Mouse (Mus musculus): ENCODE results near the gene Actn2.

Actn2 gene

DNA sequence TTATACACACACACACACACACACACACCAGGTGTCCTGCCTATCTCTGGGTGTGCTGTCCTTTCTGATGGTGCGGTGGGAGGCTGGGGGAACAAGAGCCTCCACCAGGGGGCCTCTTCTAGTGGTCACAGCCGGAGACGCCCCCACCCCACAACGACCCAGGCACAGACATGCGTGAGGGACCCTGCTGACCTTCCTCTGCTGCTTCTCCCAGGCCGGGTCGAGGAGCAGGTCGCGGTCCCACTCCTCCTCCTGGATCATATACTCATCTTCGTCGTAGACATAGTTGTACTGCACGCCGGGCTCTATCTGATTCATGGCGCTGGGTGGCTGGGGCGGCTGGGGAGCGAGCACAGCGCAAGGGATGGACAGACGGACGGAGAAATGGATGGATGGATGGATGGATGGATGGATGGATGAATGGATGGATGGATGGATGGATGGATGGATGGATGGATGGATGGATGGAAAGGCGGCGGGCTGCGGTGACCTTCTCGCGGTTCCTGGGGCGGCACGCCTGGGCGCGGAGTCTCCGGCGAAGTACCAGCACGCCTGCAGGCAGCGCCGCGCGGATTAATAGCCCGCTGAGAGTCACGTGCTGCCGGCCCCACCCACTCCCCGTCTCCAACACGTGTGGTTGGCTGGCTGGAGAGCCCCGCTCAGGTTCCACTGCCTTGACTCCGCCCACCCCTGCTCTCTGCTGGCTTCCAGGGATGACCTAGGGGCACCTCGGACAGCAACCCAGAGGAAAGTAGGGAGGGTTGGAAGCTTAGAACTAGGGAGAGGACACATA is at the start of gene Actn2:
TSS of gene Actn2 (minus strand) at position 578 of the 793 bp plus-strand sequence.
- peak; percentile 79 to 83 for DNase-seq (ENCODE audit: low spot score in 2 of 2)

DNA sequence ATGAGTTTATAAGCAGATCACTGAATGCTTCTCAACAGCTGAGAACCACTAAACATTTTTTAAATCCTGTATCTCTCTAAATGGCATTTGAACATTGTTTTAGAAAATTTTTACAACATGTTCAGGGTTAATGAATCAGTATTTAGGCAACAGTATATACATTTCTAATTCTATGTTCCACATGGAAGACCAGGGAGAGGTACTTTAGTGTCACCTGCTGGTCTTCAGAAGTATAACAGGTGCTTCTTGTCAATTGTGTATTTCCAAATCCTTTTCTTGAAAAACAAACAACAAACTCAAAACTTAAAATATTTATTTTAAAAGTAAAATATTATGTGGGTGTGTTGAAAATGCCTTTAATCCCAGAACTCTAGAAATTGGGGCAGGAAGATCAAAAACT is 45.7 kb upstream of the Actn2 start:
- peak in 1 of 2 experiments; percentile 40 for DNase-seq (ENCODE audit: low spot score in 2 of 2)

DNA sequence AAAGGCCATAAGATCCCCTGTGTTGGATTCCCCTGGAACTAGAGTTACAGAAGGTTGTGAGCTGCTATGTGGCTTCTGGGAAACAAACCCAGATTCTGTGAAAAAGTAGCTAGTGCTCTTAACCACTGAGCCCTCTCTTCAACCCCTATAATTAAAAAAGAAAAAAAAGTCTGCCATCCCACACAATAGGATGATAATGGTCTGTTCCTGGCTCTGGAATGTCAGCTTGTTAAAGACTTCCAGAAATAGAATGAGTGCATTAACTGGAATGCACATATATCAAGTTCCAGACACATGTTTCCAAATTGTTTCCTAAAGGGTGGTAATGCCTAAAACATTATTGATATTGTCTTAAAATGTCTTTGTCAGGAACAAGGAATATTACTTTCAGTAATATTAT is 44.2 kb upstream of the Actn2 start:
- no peak for DNase-seq (ENCODE audit: low spot score in 2 of 2)

DNA sequence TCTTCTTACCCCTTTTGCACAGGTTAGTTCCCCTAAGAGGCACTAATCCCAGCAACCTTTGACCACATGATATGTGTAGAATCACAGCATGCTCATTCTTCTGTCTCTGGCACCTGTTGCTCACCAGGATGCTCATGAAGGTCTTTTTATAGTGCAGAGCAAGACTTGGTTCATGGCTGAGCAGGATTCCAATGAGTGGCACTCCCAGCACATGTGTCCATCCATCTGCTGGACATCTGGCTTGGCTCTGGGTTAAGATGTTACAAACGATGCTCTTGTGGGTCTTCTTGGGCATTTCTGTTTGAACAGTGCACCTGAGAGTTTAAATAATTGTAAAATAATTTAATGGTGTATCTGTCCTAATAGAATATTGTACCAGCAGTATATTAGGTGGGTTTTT is 36.2 kb upstream of the Actn2 start:
- DNase-seq (ENCODE audit: low spot score in 2 of 2): no peak

DNA sequence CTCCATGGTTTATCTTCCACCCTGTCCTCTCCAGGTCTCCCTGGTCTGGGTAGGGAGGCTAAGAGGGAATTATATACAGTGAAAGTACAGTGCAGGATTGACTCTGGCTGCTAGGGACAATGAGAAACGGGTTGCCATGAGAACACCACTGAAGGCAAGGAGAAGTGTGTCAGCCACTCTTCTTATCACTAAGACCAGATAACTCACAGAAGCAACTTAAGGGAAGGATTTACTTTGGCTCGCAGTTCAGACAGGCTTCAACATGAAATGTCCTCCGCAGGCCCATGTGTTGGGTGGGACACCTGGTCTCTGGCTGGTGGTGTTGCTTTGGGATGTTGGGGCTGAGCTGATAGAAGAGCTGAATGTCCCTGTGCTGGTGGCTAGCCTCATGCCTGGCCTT is 32.2 kb upstream of the Actn2 start:
- DNase-seq (ENCODE audit: low spot score in 2 of 2): no peak

DNA sequence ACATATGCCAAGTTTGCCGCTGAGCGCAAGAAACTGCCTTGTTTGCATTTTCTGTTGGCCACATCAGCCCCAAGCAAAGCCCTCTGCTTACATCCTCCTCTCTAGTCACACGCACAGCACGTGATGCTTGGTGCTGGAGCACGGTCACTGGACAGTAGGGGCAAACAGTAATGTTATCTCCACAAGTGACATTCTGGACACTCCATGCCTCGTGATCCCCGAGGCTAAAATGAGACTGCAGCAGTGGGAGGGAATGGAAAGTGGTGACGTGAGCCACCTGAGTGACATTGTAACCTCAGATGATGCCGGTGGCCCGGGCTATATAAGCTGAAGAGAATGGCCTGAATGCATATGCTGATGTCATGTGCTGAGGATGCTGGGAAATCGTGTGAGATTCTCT is 29.4 kb upstream of the Actn2 start:
- DNase-seq (ENCODE audit: low spot score in 2 of 2): no peak

DNA sequence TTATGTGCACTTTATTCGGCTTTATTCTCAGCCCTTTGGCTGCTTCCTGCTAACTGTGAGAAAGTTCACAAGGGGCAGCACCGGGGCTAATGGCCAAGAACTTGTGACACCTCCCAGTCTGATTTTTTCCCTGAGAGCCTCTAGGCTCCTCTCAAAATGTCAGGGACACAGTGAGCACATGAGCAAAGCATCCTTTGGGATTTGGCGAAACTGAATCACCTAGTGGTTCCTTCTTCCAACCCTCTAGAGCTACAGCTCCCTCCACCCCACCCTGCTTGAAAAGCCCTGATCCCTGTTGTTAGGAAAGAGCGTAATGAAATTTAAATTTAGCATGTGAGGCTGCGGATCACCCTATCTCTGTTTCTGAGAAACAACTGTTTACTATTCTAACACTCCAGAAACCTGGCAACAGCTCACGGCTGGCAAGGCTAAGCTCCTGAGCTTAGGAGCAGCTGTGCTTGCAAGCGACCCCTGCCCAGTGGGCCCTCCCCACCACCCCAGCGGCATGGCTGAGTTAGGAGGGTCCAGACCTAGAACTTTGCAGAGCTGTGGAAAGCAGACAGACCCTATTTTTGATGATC is 28.6 kb upstream of the Actn2 start:
- no peak for DNase-seq (ENCODE audit: low spot score in 2 of 2)

DNA sequence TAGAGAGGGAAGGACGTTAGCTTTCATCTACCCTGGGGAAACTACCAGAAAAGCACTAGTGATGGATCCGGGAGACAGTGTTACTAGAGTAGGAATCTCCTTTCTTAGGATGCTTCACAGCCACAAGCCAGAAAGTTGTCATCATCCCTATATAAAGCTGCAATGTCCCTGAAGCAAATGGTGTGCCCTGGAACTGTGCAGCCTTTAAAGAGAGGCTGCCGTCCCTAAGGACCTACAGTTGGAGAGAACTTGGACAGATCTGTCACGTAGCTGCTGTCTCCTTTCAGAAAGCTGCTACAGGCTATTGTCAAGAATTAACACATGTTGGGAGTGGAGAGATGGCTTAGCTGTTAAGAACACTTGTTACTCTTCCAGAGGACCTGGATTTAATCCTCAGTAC is 20.9 kb upstream of the Actn2 start:
- DNase-seq (ENCODE audit: low spot score in 2 of 2): no peak

DNA sequence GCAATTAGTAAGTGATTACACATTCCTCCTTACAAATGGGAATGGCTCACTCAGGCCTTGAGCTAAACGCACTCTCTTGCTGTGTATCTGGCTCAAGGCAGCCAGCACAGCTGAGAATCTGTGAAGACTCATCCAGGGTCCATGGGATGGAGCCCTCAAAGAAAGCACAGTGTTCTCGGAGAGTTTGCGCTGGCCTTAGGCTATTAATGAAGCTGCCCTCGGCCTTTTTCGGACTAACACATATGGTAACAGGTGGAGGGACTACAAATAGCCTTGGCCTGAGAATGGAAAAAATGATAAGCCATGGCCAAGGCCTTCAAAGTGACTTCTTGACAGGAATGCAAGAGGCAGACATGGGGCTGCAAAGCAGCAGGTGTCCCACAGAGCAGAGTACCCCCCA is 17.0 kb upstream of the Actn2 start:
- DNase-seq (ENCODE audit: low spot score in 2 of 2): no peak

DNA sequence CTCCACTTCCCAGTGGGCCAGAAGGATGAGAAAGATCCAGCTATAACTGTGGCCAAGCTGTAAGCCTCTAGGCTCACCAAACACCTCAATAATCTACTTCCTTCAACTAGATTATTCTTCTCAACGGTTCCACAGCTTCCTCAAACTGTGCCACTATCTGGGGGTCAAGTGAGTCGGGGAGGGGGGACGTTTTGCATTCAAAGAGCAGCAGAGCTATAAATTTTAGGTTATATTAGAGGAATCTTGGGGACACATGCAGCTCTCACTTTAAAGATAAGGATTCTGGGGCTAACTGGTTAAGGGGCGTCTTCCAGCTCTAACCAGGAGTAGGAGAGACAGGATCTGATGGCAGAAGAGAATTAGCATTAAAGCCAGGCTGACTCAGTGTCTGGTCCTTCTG is 15.6 kb upstream of the Actn2 start:
- DNase-seq (ENCODE audit: low spot score in 2 of 2): no peak

DNA sequence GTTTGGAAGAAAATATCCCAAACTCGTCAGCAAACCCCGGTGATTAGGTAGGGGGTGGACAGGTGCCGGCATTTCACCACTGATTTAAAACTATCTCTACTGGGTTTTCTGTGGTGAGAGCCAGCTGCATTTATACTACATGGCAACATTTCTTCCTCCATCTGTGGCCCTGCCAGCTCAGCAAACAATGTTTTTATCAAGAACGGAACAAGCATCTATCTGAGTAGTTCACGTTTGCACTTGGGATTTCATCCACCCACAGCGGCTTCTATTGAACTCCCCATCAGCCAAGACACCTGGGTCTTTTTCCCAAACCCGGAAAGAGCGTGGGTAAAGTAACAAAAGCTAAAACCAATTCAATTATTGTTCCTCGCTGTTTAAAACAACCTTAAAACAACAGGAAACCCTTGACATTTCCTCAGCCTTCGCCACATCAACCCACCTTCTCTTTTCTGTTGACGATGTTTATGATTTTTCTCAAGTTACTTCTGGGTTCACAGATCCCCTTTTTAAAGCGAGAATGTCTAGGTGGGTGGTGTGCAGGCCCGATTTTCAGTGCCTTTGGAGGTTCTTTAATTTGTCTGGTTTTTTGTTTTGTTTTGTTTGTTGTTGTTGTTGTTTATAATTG is 8.8 kb upstream of the Actn2 start:
- no peak for DNase-seq (ENCODE audit: low spot score in 2 of 2)

DNA sequence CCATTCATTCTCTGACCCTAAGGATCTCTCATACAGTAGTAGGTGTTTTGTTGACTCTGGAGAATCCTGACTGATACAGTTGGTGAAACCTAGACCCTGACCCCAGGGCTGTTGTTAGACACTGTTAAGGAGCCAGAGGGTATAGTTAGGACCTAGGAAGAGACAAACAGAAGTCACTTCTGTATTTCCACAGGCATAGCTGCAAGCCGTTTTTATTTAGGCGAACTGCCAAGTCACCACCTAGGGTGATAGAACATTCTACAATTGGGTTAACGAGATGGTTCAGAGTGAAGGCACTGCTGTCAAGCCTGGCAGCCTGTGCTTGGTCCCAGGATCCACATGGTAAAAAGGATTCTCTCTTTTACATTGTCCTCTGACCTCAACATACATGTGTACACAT is 6.3 kb upstream of the Actn2 start:
- no peak for DNase-seq (ENCODE audit: low spot score in 2 of 2)

DNA sequence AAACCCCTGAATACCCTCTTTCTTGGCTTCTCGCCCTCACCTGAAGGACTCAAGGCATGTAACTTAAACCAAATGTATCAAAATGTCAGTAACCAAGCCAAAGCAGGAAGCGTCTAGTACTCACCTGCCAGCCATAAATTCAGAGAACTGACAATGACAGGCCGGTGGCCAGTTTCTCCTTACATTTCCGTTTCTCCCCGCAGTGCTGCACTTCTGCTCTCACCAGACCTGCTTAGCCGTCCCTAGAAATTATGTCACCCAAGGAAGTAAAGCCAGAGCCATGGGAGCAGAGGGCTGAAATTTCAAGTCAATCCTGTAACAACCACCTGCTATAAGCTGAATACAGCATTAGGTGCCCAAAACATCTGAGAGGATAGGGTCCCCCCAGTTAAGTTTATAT is 887 bp upstream of the Actn2 start:
- no peak for DNase-seq (ENCODE audit: low spot score in 2 of 2)

DNA sequence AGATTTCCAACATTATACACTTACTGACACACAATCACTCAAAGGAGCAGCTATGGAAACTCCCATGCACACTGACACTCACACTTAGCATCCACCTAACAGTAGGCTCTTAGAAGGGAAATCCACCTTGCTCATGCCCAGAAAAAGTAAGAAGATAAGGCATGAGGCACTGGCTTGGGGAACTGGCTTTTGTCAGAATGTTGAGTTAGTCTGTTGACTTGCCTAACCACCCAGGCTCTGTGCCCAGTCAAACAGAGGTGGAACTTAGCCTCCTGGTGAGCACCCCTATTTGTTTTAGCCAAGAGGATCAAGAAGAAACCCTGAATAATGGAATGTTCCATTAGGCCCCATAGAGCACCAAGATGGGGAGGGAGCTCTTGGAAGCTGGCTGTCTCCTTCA is 1.1 kb downstream of the Actn2 start:
- no peak for DNase-seq (ENCODE audit: low spot score in 2 of 2)

DNA sequence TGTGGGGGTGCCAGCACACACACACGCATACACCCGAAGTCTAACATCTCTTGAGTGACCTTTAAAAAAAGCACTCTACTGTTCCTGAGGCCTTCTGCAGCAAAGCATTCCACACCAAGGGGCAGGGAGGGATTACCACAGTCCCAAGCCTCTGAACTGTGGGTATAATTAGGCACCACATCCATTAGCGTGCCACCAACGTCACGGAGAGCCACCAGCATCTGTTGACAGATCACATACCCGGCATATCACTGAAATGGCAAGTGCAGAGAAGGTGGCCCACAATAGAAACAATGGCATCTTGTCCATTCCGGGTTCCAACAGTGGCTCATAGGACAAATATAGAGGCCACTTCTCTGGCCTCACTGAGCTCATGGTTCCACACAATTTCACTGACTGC is 2.8 kb downstream of the Actn2 start:
- no peak for DNase-seq (ENCODE audit: low spot score in 2 of 2)

DNA sequence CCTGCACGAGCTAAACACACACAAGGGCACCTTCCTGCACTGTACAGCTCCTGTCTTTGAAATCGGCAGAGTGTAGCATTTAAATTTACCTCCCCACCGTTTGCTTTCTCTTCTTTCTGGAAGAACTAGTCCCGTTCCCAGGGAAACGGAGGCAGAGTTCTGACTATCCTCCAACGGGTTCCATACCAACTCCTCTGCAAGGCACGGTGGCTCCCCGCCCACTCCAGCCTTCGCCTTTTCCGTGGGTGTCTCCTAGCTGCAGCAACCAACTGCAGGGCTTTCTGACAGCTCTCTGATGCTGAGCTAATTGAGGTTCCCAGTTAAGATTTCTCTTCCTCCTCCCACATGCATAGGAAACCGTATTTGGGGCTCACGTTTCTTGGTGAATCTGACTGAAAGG is 6.5 kb downstream of the Actn2 start:
- DNase-seq (ENCODE audit: low spot score in 2 of 2): no peak

DNA sequence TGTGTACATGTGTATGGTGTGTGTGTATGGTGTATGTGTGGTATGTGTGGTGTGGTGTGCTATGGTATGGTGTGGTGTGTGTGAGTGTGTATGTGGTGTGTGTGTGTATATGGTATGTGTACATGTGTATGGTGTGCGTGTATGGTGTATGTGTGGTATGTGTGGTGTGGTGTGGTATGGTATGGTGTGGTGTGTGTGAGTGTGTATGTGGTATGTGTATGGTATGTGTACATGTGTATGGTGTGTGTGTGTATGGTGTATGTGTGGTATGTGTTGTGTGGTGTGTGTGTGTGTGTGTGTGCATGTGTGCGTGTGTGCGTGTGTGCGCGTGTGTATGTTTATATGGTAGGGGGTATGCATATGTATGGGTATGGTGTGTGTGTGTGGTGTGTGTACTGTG is 9.0 kb downstream of the Actn2 start:
- DNase-seq (ENCODE audit: low spot score in 2 of 2): no peak

DNA sequence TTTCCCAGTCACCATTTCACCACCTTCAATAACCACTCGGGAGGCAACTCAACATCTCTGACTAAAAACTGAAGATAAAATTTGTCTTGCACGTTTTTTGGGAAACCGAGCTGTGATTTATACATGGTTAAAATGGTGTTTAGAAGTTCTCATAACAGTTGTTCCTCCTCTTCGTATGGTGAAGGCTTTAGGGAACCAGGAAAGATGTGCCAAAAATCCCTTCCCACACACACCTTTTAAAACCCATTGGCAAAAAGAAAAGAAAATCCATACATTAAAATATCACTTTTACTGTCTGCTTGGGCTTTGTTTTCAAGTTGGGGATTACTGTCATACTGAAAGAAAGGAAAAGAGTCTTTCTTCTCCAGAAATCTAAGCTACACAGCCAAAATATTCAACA is 12.2 kb downstream of the Actn2 start:
- no peak for DNase-seq (ENCODE audit: low spot score in 2 of 2)

DNA sequence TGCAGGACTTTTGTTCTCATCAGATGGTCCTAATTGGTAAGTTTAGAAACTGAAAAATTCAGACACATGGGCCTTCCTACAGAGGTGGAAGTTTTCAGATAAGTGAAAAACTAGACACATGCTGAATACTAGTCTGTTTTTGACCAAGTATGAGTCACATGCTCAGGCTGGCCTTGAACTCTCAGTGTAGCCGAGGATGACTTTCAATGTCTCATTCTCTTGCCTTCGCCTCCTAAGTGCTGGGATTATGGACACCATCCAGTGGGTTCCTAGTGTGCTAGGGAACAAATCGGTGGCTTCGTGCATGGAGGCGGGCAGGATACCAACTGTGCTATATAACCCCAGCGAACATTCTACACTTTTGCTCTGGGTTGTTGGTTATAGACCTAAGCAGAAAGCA is 13.0 kb downstream of the Actn2 start:
- DNase-seq (ENCODE audit: low spot score in 2 of 2): no peak

DNA sequence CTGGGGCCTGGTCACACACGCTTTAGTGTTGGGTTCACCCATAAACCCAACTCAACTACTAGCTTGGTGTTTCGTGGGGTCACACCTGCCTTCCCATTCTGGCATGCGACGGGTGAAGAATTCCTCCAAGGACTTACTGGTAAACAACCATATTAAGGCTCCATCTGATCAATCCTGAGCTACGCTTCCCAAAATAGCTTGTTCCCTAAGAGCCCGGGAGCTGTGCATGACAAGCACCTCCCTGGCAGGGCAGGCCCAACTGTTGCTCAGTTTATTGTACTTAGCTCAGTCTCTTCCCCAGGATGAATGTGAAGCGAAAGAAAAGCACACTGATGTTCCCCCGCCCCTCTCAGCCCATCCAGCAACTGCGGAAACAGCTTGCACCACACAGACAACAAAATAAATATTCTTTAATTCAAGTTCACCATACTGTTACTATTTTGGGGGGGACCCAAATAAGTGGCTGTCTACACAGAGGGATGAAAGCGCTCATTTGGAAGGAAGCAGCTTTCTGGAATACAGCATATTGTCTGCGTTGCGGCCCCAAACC is 17.4 kb downstream of the Actn2 start:
- DNase-seq (ENCODE audit: low spot score in 2 of 2): no peak

DNA sequence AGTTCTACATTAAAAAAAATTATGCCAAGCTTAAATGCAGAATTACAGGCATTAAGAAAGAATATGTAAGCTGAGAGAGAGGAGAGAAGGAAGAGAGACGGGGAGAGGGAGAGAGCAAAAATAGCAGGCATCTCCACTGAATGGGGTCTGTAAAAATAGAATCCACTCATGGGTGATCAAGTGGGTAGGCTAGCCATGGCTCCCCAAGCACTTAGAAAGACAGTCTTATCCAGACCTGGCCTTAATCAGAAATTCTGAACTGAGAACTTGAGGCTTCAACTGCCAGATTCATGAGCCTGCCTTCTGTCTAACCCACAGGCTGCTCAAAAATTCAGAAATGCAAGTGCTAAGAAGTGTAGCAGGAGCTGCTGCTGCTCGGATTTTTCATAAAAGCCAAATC is 20.4 kb downstream of the Actn2 start:
- no peak for DNase-seq (ENCODE audit: low spot score in 2 of 2)

DNA sequence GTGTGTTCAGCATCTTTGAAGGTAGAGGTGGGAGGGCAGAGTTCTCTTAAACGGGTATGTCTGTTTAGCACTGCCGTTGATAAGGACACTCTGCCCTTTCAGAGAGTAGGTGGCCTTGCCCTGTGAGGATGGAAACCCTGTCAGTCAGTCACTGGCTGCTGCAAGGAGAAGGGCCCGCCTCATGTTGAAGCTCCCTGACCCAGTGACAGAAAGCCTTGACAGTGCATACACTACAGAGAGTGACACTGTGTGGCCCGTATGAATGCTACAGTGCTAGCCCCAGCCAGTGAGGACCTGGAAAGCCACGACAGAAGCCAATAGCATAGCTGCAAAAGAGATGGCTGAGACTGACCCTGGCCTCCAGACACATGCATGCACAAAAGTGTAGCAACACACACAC is 22.5 kb downstream of the Actn2 start:
- no peak for DNase-seq (ENCODE audit: low spot score in 2 of 2)

DNA sequence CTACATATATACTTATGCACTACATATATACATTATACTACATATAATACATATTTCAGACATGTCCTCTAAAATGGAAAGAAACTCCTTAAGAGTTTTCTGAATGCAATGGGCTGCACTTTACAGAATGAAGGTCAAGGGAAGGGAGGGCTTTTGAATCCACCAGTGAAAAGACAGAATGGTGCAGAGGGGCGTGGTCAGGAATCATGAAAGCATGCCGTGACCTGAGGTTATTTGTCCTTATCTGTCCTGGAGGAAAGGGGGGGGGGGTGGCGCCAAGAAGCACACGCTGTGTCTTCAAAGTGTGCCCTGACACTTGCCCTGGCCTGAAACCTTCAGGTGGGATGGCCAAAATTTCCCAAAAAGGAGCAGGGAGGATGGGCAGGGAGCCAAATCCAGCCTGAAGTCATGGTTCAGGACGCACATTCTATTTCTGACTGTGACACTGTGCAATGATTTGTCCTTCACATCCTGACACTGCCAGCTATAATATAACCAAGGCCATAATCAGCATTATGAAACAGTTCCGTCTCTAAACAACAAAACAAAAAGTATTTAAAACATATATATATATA is 23.3 kb downstream of the Actn2 start:
- DNase-seq (ENCODE audit: low spot score in 2 of 2): no peak

All from thymus, postnatal 10 days (tissue).